Mouse (Mus musculus) layer of hippocampus, adult 2 months (tissue): ENCODE results near the gene Gm4792. TPM values are rescaled to one million over a fixed set of nuclear protein-coding genes. Genes with fewer than 3 reads are reported as not detected.

ENCODE experiments used
- DNase-seq, 2 experiments: peaks; one replicate each; pipeline ENCODE4 v3.0.0; 2022; ENCODE audit warnings: low spot score in 2 of 2
- H3K27ac ChIP-seq: fragments of 200-600 bp; 2 replicates; pipeline ENCODE4 v1.8.1; 2022
- H3K4me3 ChIP-seq: fragments of 200-600 bp; 2 replicates; pipeline ENCODE4 v1.8.1; 2022; ENCODE audit warnings: mild to moderate bottlenecking
- CTCF ChIP-seq: fragments of 200-600 bp; conservative IDR thresholded peaks from 2 replicates; pipeline ENCODE4 v1.8.1; 2022; ENCODE audit warnings: antibody characterized with exemption, mild to moderate bottlenecking, moderate library complexity
- total RNA-seq, 2 experiments: library from RNA; stranded (reverse); gene quantifications; 2 replicates each; pipeline ENCODE4 v1.2.3; 2021

Gm4792 gene
- total RNA-seq, 2 experiments from 2014 or later, result not detected

GRCm38 (mm10) chr10:94247748-94248349 lies 50.7 kb downstream of the Gm4792 start:
- no peak for DNase-seq
- Histone ChIP-seq H3K27ac (no peak overlapping the region), H3K4me3 (no peak overlapping the region)
- no peak for TF ChIP-seq CTCF

Other genes starting within 250 kb of the Gm4792 start
- gene Nr2c1, start 150.7 kb downstream of the Gm4792 start, total RNA-seq, result 10 to 100 TPM in 1 of 2 experiments, 1 to 10 TPM in 1; 8.9 to 10.1 TPM
- 100 to 1,000 TPM; 249 to 253 TPM for gene Ndufa12, start 100.0 kb downstream of the Gm4792 start, total RNA-seq
- gene Tmcc3, start 13.2 kb upstream of the Gm4792 start, total RNA-seq, result 10 to 100 TPM; 43.9 to 44.3 TPM